Mouse (Mus musculus): Measurements from ENCODE around the gene Col8a2.

Gene Col8a2

DNA sequence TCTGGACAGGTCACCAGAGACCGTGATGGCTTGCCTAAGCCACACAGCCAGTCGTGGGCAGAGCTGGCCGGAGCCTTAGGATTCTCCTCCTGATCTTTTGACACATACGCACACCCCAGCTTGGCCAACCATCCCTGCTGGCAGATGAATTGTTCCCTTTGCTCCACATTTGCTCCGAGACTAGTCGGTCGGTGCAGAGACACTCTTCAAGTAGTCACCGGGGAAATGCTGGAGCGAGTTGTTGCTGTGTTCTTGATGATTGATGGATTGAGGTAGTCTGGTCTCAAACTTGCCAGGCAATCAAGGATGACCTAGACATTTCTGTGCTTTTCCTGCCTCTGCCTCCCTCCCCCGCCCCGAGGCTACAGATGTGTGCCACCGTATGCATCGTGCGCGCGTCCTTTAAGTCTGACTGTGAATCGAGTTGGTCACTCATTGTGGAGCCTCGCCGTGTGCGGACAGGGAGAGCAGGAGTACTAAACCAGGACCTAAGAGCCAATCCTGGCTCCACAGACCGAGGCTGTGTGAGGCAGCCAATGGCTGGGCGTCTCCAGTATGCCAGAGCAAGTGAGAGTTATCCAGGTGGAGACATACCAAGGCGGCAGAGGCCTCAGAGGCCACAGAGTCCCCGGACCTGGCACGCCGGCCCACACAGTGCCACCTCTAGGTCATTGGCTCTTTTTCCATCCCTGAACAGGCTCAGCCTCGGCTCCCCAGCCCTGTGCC, 15.2 kb downstream of the Col8a2 start:
- DNase-seq: peak; percentile 51

- DNase-seq: no peak
Measured at GRCm38 (mm10) chr4:126303877-126304276, 17.3 kb downstream of the Col8a2 start.

DNA sequence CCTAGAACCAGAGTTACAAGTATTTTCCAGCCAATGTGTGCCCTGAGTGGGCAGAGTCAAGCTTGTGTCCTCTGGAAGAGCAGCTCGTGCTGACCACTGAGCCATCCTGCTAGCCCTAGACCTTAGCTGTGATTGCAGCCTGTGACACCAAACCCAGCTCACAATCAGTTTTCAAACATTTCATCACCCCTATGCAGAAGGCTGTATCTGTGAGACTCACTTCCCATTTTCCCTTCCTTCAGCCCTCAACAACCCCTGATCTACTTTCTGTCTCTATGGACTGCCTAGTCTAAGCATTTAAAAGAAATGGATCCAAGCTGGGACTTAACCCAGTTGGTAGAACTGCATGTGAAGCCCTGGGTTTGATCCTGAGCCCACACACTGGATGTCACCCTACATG, 18.8 kb downstream of the Col8a2 start:
- no peak for DNase-seq

- DNase-seq: no peak
Measured at GRCm38 (mm10) chr4:126306058-126306457, 19.5 kb downstream of the Col8a2 start.

- no peak for DNase-seq
Measured at GRCm38 (mm10) chr4:126306827-126307226, 20.2 kb downstream of the Col8a2 start.

GRCm38 (mm10) chr4:126309211-126309921, 22.8 kb downstream of the Col8a2 start:
- DNase-seq: no peak

GRCm38 (mm10) chr4:126309922-126310309, 23.3 kb downstream of the Col8a2 start:
- peak; percentile 96 for DNase-seq

DNA sequence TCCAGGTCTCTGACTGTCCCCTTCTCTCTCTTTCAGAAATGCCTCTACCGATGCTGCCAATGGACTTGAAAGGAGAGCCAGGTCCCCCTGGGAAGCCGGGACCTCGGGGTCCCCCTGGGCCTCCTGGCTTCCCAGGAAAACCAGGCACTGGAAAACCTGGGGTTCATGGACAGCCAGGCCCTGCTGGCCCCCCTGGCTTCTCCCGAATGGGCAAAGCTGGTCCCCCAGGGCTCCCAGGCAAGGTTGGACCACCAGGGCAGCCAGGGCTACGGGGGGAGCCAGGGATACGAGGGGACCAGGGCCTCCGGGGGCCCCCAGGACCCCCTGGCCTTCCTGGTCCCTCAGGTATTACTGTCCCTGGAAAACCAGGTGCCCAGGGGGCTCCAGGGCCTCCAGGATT, 23.8 kb downstream of the Col8a2 start:
- no peak for DNase-seq

DNA sequence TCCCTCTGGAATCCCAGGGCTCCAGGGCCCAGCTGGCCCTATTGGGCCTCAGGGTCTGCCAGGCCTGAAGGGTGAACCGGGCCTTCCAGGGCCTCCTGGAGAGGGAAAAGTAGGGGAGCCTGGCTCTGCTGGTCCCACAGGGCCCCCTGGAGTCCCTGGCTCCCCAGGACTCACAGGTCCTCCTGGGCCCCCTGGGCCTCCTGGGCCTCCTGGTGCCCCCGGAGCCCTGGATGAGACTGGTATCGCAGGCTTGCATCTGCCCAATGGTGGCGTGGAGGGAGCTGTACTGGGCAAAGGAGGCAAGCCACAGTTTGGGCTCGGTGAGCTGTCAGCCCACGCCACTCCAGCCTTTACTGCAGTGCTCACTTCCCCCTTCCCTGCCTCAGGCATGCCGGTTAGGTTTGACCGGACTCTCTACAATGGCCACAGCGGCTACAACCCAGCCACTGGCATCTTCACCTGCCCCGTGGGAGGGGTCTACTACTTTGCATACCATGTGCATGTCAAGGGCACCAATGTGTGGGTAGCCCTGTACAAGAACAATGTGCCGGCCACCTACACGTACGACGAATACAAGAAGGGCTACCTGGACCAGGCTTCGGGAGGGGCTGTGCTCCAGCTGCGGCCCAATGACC, 25.1 kb downstream of the Col8a2 start:
- no peak for DNase-seq

- no peak for DNase-seq
Measured at GRCm38 (mm10) chr4:126313202-126313601, 26.6 kb downstream of the Col8a2 start.

DNA sequence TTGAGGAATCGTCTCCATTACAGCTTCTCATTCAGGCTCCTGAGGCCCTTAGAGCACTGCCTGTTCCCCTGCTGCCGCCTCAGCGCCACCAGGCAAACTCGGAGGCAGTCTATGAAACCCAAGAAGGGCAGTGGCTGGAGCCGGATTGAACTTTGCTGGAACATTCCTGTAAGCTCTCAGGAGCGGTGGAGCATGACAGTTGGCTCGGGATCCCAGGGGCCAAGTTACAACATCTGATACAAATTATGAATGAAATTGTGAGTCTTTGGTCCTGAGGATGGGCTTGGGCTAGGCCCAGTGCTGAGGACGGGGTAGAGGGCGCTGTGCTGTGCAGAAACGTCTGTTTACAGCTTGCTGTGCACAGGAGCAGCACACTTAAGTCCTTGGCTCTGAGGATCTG, 27.8 kb downstream of the Col8a2 start:
- no peak for DNase-seq

DNA sequence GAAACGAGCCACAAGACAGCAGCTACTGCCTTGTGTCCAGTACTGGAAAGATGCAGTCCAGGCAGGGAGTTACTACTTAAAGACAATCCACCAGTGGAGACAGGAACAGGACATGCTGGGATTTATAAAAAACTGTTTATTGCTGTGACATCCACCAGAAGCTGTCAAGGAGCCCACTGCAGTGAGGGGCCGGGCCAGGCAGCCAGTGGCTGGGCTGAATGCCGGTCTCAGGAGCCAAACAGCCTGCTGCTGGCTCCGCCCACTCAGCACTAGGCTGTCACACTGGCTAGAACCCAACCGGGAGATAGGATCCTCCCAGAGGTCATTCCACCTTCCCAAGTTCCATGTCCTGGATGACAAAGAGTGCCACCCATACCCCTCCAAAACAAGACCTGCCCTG, 29.3 kb downstream of the Col8a2 start:
- DNase-seq: no peak

- no peak for DNase-seq
Measured at GRCm38 (mm10) chr4:126316443-126317040, 29.9 kb downstream of the Col8a2 start.

DNA sequence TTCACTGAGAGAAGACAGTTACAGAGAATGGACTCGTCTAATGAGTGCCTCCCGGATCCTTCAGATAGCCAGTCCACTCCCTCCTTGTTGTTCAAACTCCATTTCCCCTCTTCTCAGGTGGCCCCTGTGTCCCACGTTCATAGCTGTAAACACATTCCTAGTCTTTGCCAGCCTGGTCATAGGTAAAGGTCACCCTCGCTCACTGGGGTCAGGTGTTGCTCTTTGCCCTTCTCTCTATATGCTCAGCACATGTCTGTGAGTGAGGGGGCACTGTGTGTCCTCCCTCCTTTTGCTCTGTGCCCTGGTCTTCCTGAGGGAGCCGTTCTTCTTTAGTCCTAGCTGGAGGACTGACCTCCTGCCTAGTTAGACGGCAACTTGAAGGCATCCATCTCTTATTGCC, 33.2 kb downstream of the Col8a2 start:
- DNase-seq: peak; percentile 8

- DNase-seq: peak; percentile 99
Measured at GRCm38 (mm10) chr4:126321111-126321853, 34.7 kb downstream of the Col8a2 start, which contains the start of gene Adprhl2. Gene Adprhl2 (minus strand): TSS chr4:126321703.

GRCm38 (mm10) chr4:126321854-126322511, 35.4 kb downstream of the Col8a2 start:
- no peak for DNase-seq

- no peak for DNase-seq
Measured at GRCm38 (mm10) chr4:126322646-126323045, 36.1 kb downstream of the Col8a2 start.

- peak; percentile 17 for DNase-seq
Measured at GRCm38 (mm10) chr4:126324861-126325260, 38.3 kb downstream of the Col8a2 start.

DNA sequence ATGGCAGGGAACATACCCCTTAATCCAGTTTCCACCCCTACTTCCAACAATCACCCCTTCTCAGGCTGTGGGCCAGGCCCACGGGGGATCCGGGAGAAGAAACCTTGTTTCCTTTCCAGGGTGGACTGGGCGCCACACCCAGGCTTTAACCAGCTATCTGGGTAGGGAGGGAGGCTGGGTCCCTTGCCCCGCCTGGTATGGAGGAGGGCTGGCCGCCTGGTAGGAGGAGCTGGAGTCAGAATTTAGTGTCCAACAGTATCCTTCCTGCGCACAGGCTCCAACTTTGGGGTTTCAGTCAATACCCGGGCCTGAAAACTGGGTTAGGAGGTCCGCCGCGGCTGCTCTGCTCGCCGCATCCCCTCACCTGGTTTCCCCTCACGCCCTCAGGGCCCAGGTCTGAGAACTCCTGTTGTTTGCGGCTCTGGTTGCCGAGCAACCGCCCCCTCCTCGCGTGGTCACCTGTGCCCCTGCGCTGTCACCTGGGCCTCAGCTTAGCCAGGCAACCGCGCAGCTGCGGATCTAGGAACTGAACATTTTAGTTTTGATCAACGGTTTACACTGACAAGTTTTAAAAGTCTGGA, 38.8 kb downstream of the Col8a2 start, which contains the start of gene Tekt2:
Tekt2 (minus strand) TSS at position 408 of the 581 bp plus-strand sequence.
- peak; percentile 10 for DNase-seq

DNA sequence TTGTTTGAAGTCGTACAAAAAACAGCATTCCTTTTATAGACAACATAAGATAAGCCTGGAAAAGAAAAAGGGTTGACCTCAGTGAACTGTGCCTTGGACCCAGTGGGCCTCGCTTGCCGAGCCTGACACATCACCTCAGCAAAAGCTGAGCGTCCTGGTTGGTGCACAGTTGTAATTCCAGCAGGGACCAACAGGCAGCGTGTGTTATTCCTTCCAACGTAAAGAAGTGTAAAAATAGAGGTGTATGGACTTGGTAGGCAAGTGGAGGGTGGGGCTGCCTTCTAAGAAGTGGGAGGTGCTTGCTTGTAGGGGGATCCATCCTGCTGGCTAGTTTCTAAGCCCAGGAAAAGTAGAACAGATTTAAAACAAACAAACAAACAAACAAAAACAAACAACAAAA, 39.4 kb downstream of the Col8a2 start:
- DNase-seq: no peak

DNA sequence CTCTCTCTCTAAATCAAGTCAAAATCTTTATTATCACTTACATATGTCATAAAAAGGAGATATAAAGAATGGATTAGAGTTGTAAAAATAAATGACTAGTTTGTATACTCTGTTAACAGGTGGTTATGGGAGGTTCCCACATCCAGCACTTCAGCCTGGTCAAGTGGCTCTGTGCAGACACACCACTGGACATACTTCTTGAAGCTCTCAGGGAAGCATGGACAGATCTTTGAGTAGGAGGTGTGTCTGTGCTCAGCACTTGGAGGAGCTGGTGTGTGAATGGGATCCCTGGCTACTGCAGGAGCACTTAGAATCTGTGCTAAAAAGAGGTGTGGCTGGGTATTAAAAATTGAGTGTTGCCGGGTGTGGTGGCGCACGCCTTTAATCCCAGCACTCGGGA, 43.7 kb downstream of the Col8a2 start:
- no peak for DNase-seq

GRCm38 (mm10) chr4:126331751-126332150, 45.2 kb downstream of the Col8a2 start:
- no peak for DNase-seq

Measured in cerebellum, adult 8-10 months (tissue).